Mouse (Mus musculus) retina, postnatal 7 days (tissue): ENCODE measurements around the gene Focad.

Source experiments
- DNase-seq: peaks from one replicate; pipeline ENCODE4 v3.0.0-alpha.2; 2012; ENCODE audit warnings: low read depth, low spot score

Focad gene

GRCm38 (mm10) chr4:88155490-88156160 lies 61.2 kb downstream of the Focad start:
- DNase-seq: no peak

DNA sequence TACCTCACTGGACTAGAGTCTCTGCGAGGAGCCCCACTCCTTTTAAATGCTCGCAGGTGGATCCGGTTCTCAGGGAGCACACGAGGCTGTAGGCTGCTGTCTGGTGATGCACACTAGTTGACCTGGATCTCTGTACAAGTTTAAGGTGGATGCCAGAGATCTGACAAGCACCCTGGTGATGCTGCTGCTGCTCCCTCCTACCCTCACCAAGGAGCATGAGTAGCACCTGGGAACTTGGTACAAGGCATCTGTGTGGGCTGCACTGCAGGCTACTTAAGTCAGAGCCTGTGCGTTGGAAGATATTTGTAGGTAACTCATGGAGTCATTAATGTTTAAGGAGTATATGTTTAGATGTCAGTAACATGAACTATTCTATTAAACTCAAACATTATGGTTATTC lies 62.5 kb downstream of the Focad start:
- DNase-seq: no peak

- no peak for DNase-seq
These were observed 63.2 kb downstream of the Focad start for GRCm38 (mm10) chr4:88157644-88158043.

DNA sequence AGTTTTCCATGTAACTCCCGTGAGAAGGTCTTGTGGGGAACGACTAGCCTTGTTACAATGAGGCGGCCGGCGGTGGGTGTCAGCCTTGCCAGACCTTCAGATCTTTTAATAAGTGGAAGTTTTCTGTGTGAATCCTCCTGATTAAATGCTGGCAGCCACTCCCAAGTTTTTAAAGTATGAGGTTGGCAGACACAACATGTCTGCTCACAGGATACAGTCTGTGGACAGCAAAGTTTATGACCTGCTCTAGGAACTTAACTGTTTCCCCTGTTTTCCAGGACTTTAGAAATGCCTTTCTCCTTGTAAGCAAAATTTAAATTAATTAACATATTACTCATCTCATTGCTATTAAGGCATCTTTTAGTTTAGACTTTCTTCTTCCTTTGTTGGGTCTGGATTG lies 64.8 kb downstream of the Focad start:
- no peak for DNase-seq

- DNase-seq: no peak
These were observed 65.3 kb downstream of the Focad start for GRCm38 (mm10) chr4:88159700-88160099.

DNA sequence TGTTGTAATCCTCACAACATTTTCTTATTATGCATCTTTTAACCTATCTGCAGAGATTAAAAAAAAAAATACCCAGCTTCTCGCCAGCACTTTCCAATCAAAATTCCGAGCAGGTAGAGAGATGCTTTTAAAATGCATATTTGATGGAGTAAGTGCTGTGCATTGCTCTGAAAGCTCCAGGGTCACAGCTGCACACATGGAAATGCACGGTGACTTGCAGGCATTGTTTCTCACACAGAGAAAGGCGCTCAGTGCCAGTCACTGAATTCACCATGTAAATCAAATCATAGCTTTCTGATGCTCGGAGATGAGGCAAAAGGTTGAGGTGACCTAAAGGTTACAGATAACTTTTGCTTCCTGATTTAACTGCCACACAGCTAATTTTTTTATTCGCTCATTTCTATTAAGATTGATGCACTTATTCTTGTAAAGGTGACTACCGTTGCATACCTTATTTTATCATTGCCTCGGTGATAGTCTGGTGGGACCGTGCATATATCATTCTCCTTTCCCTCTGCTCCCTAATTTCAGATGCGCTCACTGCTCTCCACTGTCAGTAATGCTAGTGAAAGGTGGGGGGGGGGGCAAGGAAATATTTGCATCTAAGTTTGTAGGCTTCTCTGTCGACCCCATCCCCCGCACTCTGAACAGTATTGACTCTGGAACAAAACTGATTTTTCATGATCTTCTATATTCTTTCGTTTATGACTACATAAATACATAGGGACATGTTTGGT lies 69.2 kb downstream of the Focad start:
- no peak for DNase-seq

- DNase-seq: no peak
These were observed 72.8 kb downstream of the Focad start for GRCm38 (mm10) chr4:88167008-88167862.

DNA sequence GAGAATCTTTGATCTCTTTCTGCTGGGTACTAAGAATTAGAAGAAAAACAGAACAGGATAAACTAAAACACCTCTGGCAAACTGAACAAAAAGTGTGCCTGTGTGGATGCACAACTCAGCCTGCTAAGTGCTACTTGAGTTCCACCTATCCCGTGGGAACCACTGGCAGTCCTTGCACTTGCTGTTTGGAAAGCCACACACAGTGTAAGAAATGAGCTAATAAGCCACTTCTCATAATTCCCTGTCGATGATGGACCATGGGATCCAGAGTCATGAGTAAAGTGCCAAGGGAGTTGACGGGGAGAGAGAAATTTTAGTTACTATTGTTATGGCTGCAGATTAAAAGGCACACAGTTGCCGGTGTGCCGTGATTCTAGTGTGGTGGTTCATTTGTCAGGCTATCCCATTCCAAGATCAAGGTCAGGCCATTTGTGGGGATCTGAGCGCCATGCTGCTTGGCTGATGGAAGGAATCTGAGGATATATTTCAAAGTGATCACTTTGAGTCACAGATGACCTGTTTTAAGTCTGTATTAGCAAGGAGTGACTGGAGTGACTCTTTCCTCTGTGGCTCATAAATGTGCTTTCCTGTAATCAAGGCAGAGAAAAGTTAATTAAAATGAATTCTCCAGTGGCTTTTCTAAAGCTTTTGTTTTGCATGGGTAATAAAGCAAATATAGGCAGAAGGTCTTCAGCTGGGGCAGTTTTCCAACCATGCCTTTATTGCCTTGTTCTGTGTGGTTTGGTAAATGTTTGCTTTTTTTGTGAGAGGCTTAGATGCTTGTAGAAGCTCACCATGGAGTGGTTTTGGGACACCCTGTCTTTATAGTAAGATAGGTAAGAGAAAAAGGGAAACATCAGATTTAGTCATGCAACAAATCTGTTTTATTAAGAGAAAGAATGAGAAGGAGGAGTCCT lies 80.9 kb downstream of the Focad start:
- no peak for DNase-seq

DNA sequence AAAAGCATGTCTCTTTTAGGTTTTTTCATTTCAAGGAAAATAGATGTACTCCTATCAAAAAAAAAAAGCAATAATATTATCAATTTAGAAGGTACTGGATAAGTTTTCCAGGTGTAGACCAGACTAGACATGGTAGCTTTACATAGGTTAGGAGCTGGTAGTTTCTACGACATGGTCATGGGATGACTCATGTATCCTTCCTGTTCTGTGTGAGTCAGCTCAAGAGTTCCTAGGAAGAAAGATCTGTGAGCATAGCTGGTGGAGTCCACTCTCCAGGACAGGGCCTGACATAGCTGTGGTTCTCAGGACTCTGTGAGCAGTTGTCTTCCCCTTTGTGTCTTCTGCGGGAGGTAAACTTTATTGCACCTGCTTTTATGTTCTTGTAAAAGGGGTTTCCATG lies 84.9 kb downstream of the Focad start:
- DNase-seq: no peak

- no peak for DNase-seq
These were observed 89.9 kb downstream of the Focad start for GRCm38 (mm10) chr4:88184293-88184692.

DNA sequence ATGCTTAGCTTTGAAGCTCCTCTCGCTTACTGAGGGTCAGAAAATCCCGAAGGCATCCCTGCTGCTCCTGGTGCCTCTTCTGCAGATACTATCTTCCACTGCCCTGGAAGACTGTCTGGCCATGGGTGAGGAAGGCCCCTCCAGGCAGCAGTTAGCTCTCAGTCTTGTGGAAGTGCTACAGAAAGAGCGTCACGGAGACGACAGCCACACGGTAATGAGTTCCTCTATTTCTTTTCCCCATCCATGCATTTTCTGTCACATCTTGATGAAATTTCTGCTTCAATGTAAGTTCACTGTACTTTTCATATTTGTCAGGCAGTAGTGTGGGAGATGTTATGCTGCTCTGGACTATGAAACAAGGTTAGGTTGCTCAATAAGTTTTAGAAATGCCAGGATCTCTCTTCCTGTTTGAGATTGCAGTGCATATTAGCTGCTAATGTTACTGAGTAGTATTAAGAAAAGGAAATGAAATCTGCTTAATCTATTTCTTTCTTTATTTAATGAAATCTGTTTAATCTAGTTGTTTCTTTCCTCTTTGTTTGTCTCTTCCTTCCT lies 91.5 kb downstream of the Focad start:
- DNase-seq: no peak

GRCm38 (mm10) chr4:88187649-88188048 lies 93.2 kb downstream of the Focad start:
- DNase-seq: no peak

- no peak for DNase-seq
These were observed 95.1 kb downstream of the Focad start for GRCm38 (mm10) chr4:88189495-88189894.

DNA sequence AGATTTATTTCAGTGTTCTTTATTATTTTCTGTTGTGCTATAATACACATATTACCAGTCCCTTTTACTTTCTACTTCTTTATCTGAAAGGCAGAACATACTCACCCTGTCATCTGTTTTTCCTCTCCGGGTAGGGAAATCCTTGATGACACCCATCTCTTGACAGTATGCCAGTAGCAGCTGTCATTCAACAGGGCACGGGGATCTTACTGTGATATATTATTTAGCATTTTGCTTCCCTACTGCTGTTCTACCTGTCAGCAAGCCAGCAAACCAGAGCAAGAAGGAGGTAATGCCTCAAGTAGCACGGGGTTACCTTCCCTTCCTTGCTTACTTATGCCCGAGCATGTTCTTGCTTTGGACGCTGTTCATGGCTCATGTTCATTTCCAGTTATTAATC lies 99.8 kb downstream of the Focad start:
- no peak for DNase-seq

DNA sequence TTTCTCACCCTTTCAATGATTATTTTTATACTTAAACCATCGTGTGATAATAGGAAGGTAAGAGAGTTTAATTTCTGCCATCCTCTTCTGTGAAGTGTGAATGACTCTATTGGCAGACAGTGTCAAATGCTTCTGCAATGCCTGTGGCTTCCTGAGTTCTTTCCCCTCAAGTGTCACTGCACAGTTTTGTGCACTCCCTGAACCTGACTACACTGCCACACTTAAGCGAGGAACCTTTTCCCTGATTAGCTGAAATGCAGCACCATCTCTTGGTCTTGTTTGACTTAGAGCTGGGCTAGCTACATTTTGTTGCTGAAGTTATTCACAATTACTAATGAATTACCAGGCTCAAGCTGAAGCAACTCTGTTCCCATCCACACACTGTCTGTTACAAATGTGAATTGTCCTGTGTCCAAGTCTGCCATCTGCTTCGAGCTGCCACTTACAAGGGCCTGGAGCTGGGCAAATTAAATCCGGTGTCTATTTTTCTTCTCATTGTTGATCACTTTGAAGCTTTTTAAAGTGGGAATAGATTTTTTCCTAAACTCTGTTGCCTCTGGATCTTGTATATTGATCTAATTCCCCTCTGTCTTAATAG lies 101.6 kb downstream of the Focad start:
- DNase-seq: no peak

DNA sequence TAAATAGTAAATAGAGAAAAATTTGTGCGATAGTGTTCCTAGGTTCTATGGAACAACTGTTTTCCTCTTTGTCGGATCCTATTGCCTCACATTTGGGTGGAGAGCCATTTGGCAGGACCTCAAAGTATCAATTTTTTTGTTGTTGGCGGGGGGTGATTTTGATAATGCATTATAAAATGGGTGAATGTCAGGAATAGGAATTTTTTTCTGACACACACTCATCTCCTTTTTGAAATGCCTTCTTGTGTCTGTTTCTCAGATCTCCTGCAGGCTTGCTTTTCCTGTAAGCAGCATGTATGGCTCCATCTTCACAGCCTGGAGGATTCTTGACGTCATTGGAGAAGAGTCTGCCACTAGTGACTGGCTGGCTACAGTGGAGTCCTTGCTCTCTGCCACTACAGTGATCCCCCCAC lies 102.1 kb downstream of the Focad start:
- no peak for DNase-seq

GRCm38 (mm10) chr4:88197244-88197643 lies 102.8 kb downstream of the Focad start:
- DNase-seq: no peak

DNA sequence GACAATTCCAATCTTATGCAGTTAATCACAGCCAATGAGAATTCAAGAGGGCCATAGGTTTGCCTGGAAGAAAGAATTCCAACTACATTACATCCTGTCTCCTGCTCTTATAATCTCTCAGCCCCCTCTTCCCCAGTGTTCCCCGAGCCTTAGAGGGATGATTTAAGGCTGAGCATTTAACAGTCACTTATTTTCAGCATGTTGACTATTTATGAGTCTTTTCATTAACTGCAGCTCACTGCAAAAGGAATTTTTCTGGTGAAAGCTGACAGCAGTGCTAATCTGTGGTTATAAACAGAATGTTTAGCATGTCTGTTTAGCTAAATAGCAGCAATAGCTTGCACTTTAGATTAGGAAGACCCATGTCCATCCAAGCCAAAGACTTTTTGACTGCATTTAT lies 104.8 kb downstream of the Focad start:
- DNase-seq: no peak

GRCm38 (mm10) chr4:88201047-88201446 lies 106.6 kb downstream of the Focad start:
- no peak for DNase-seq

- no peak for DNase-seq
These were observed 114.2 kb downstream of the Focad start for GRCm38 (mm10) chr4:88208676-88209075.

- DNase-seq: no peak
These were observed 115.0 kb downstream of the Focad start for GRCm38 (mm10) chr4:88209351-88209814.
